Mouse (Mus musculus): ENCODE results near the gene Arhgap8. TPM values are rescaled to one million over a fixed set of nuclear protein-coding genes. Genes with fewer than 3 reads are reported as not detected.
A peak's percentile ranks its signal among the peaks of the same experiment; 100 is the strongest.
"Not testable (repeated sequence)": the region's sequence is repeated elsewhere in the genome, so short reads cannot be mapped to it uniquely, and the experiment has no call there.

Arhgap8 gene
- polyA plus RNA-seq, 1 experiment from 2014 or later: 3.1 TPM

GRCm38 (mm10) chr15:84717570-84718270 lies 2.1 kb upstream of the Arhgap8 start:
- Histone ChIP-seq H3K4me1 (ENCODE audit: control insufficient read depth, insufficient read depth, low read length) (peaks cover 22% of the 10 kb centered on the region), H3K27me3 (replicated peaks; ENCODE audit: control insufficient read depth, insufficient read depth, low read length) (peaks cover 11% of the 10 kb centered on the region; the same call in 1 of the 2 replicates)
- not testable (repeated sequence) for H3K27ac ChIP-seq (replicated peaks; ENCODE audit: low read depth, low read length); H3K36me3 ChIP-seq (ENCODE audit: control insufficient read depth, insufficient read depth, low read length); DNase-seq (ENCODE audit: low spot score); H3K9ac ChIP-seq (ENCODE audit: low read depth, low read length); H3K4me2 ChIP-seq (ENCODE audit: low read depth, low read length); ATAC-seq (ENCODE audit: low read depth); H3K4me3 ChIP-seq (ENCODE audit: low read depth, low read length); H3K9me3 ChIP-seq (ENCODE audit: control insufficient read depth, low read length)
- WGBS: 66% methylated on average over 6 of the region's 6 CpGs

GRCm38 (mm10) chr15:84718785-84719184 lies 1.1 kb upstream of the Arhgap8 start:
- Histone ChIP-seq H3K4me2 (ENCODE audit: low read depth, low read length) (no peak overlapping the region), H3K27ac (replicated peaks; ENCODE audit: low read depth, low read length) (no peak overlapping the region), H3K36me3 (ENCODE audit: control insufficient read depth, insufficient read depth, low read length) (no peaks in the 10 kb centered on the region), H3K27me3 (replicated peaks; ENCODE audit: control insufficient read depth, insufficient read depth, low read length) (peaks cover 11% of the 10 kb centered on the region; the same call in 1 of the 2 replicates), H3K4me1 (ENCODE audit: control insufficient read depth, insufficient read depth, low read length) (peaks cover 22% of the 10 kb centered on the region), H3K9me3 (ENCODE audit: control insufficient read depth, low read length) (no peaks in the 10 kb centered on the region), H3K9ac (ENCODE audit: low read depth, low read length) (no peak overlapping the region), H3K4me3 (ENCODE audit: low read depth, low read length) (no peak overlapping the region)
- 46% methylated on average over 3 of the region's 3 CpGs for WGBS
- DNase-seq (ENCODE audit: low spot score) (no peak), ATAC-seq (ENCODE audit: low read depth) (no peak)

GRCm38 (mm10) chr15:84720291-84721204 lies 696 bp downstream of the Arhgap8 start:
- 0 out of 2 replicates have a peak overlapping the region, but pooled peaks have one; percentile 28 for H3K27ac ChIP-seq (replicated peaks; ENCODE audit: low read depth, low read length)
- peak; percentile 59; the same call in 1 of the 2 replicates for ATAC-seq (ENCODE audit: low read depth)
- WGBS: 5% methylated on average over 33 of the region's 33 CpGs

GRCm38 (mm10) chr15:84723656-84724055 lies 3.8 kb downstream of the Arhgap8 start:
- H3K4me1 ChIP-seq (ENCODE audit: control insufficient read depth, insufficient read depth, low read length): peaks cover 22% of the 10 kb centered on the region
- not testable (repeated sequence) for H3K9ac ChIP-seq (ENCODE audit: low read depth, low read length); H3K27ac ChIP-seq (replicated peaks; ENCODE audit: low read depth, low read length); ATAC-seq (ENCODE audit: low read depth); H3K36me3 ChIP-seq (ENCODE audit: control insufficient read depth, insufficient read depth, low read length); H3K27me3 ChIP-seq (replicated peaks; ENCODE audit: control insufficient read depth, insufficient read depth, low read length); DNase-seq (ENCODE audit: low spot score); H3K4me3 ChIP-seq (ENCODE audit: low read depth, low read length); H3K9me3 ChIP-seq (ENCODE audit: control insufficient read depth, low read length); H3K4me2 ChIP-seq (ENCODE audit: low read depth, low read length)
- WGBS: 90% methylated on average over 1 of the region's 1 CpGs

More at GRCm38 (mm10) chr15:84720291-84721204, 696 bp downstream of the Arhgap8 start:
- Histone ChIP-seq H3K4me3 (ENCODE audit: low read depth, low read length) (peak overlapping the region; percentile 42), H3K4me1 (ENCODE audit: control insufficient read depth, insufficient read depth, low read length) (peaks cover 17% of the 10 kb centered on the region), H3K36me3 (ENCODE audit: control insufficient read depth, insufficient read depth, low read length) (no peaks in the 10 kb centered on the region), H3K9ac (ENCODE audit: low read depth, low read length) (peak overlapping the region; percentile 53), H3K9me3 (ENCODE audit: control insufficient read depth, low read length) (no peaks in the 10 kb centered on the region), H3K27me3 (replicated peaks; ENCODE audit: control insufficient read depth, insufficient read depth, low read length) (peaks cover 11% of the 10 kb centered on the region; the same call in 1 of the 2 replicates), H3K4me2 (ENCODE audit: low read depth, low read length) (peak overlapping the region; percentile 81)
- peak; percentile 70 for DNase-seq (ENCODE audit: low spot score)

- H3K27me3 ChIP-seq (replicated peaks; ENCODE audit: control insufficient read depth, insufficient read depth, low read length): peaks cover 6% of the 10 kb centered on the region; the same call in 1 of the 2 replicates
- H3K9ac ChIP-seq (ENCODE audit: low read depth, low read length): no peak overlapping the region
- no peak overlapping the region for H3K27ac ChIP-seq (replicated peaks; ENCODE audit: low read depth, low read length)
- no peaks in the 10 kb centered on the region for H3K9me3 ChIP-seq (ENCODE audit: control insufficient read depth, low read length)
- ATAC-seq (ENCODE audit: low read depth): no peak
- no peak overlapping the region for H3K4me2 ChIP-seq (ENCODE audit: low read depth, low read length)
- no peak overlapping the region for H3K4me3 ChIP-seq (ENCODE audit: low read depth, low read length)
- H3K36me3 ChIP-seq (ENCODE audit: control insufficient read depth, insufficient read depth, low read length): no peaks in the 10 kb centered on the region
- WGBS: 45% methylated on average over 4 of the region's 4 CpGs
- H3K4me1 ChIP-seq (ENCODE audit: control insufficient read depth, insufficient read depth, low read length): peaks cover 22% of the 10 kb centered on the region
- no peak for DNase-seq (ENCODE audit: low spot score)
These were observed 4.3 kb downstream of the Arhgap8 start for GRCm38 (mm10) chr15:84724199-84724598.

GRCm38 (mm10) chr15:84729685-84730084 lies 9.8 kb downstream of the Arhgap8 start:
- H3K27me3 ChIP-seq (replicated peaks; ENCODE audit: control insufficient read depth, insufficient read depth, low read length): no peaks in the 10 kb centered on the region
- no peaks in the 10 kb centered on the region for H3K9me3 ChIP-seq (ENCODE audit: control insufficient read depth, low read length)
- H3K36me3 ChIP-seq (ENCODE audit: control insufficient read depth, insufficient read depth, low read length): no peaks in the 10 kb centered on the region
- WGBS: 81% methylated on average over 6 of the region's 6 CpGs
- peaks cover 5% of the 10 kb centered on the region for H3K4me1 ChIP-seq (ENCODE audit: control insufficient read depth, insufficient read depth, low read length)
- H3K9ac ChIP-seq (ENCODE audit: low read depth, low read length): no peak overlapping the region
- no peak overlapping the region for H3K27ac ChIP-seq (replicated peaks; ENCODE audit: low read depth, low read length)
- no peak for ATAC-seq (ENCODE audit: low read depth)
- no peak overlapping the region for H3K4me3 ChIP-seq (ENCODE audit: low read depth, low read length)
- no peak overlapping the region for H3K4me2 ChIP-seq (ENCODE audit: low read depth, low read length)
- DNase-seq (ENCODE audit: low spot score): no peak

- no peak overlapping the region for H3K4me2 ChIP-seq (ENCODE audit: low read depth, low read length)
- no peak overlapping the region for H3K27ac ChIP-seq (replicated peaks; ENCODE audit: low read depth, low read length)
- peaks cover 5% of the 10 kb centered on the region for H3K4me1 ChIP-seq (ENCODE audit: control insufficient read depth, insufficient read depth, low read length)
- no peak overlapping the region for H3K9ac ChIP-seq (ENCODE audit: low read depth, low read length)
- DNase-seq (ENCODE audit: low spot score) (no peak), ATAC-seq (ENCODE audit: low read depth) (no peak)
- H3K4me3 ChIP-seq (ENCODE audit: low read depth, low read length): no peak overlapping the region
- 64% methylated on average over 1 of the region's 1 CpGs for WGBS
- H3K27me3 ChIP-seq (replicated peaks; ENCODE audit: control insufficient read depth, insufficient read depth, low read length): no peaks in the 10 kb centered on the region
- H3K36me3 ChIP-seq (ENCODE audit: control insufficient read depth, insufficient read depth, low read length): no peaks in the 10 kb centered on the region
- no peaks in the 10 kb centered on the region for H3K9me3 ChIP-seq (ENCODE audit: control insufficient read depth, low read length)
These were observed 11.0 kb downstream of the Arhgap8 start for GRCm38 (mm10) chr15:84730893-84731292.

GRCm38 (mm10) chr15:84731676-84732424 lies 12.0 kb downstream of the Arhgap8 start:
- Histone ChIP-seq H3K9ac (ENCODE audit: low read depth, low read length) (no peak overlapping the region), H3K9me3 (ENCODE audit: control insufficient read depth, low read length) (no peaks in the 10 kb centered on the region), H3K36me3 (ENCODE audit: control insufficient read depth, insufficient read depth, low read length) (no peaks in the 10 kb centered on the region), H3K27me3 (replicated peaks; ENCODE audit: control insufficient read depth, insufficient read depth, low read length) (no peaks in the 10 kb centered on the region), H3K4me1 (ENCODE audit: control insufficient read depth, insufficient read depth, low read length) (peaks cover 5% of the 10 kb centered on the region), H3K27ac (replicated peaks; ENCODE audit: low read depth, low read length) (no peak overlapping the region), H3K4me2 (ENCODE audit: low read depth, low read length) (no peak overlapping the region), H3K4me3 (ENCODE audit: low read depth, low read length) (no peak overlapping the region)
- 50% methylated on average over 18 of the region's 18 CpGs for WGBS
- ATAC-seq (ENCODE audit: low read depth) (no peak), DNase-seq (ENCODE audit: low spot score) (no peak)
